Mouse (Mus musculus): Measurements from ENCODE around the gene Zfp423. TPM values are rescaled to one million over a fixed set of nuclear protein-coding genes. Genes with fewer than 3 reads are reported as not detected.

The Zfp423 gene
- polyA plus RNA-seq, 1 experiment = not detected

- Histone ChIP-seq H3K4me1 (ENCODE audit: control insufficient read depth) (no peaks in the 10 kb centered on the region), H3K9me3 (ENCODE audit: control insufficient read depth, low read length) (no peaks in the 10 kb centered on the region), H3K4me3 (replicated peaks) (no peak overlapping the region), H3K27me3 (ENCODE audit: control insufficient read depth) (no peaks in the 10 kb centered on the region), H3K36me3 (ENCODE audit: control insufficient read depth) (no peaks in the 10 kb centered on the region)
- TF ChIP-seq TAL1 (IDR thresholded peaks at IDR 0.05; ENCODE audit: low read length) = no peak
- no peak for TF ChIP-seq GATA1 (IDR thresholded peaks at IDR 0.05; ENCODE audit: low read length)
These were observed 43.6 kb downstream of the Zfp423 start for GRCm38 (mm10) chr8:87915763-87916162.

DNA sequence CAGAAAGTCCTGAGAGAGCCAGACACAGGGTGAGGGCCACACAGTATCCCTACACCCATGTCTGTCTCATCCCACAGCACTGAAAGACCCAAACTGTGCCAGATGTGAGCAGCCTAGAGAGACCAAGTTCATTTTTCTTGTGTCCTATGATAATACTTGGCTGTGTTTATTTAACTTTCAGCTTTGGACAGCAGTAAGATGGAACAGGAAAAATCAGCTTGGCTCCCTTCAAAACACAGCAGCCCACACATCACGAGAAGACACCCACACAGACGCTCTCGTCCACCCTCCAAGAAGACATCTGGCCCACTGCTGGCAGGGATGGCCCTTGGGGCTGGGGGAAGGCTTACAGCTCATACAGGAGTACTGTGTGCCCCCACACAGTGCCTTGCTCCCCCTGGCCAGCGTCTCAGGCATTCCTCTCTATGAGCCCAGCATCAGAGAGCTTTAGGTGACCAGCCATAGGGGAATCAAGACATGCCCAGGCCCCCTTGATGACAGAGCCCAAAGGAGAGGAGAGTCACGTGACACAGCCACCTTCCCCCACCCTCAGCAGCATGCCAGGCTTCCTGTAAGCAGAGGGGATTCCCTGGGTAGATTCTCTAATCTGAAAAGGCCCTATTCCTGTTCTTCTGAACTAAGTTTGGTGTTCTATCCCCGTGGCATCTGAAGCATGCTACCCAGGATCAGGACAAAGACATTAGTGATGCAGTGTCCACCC is 45.0 kb downstream of the Zfp423 start:
- Histone ChIP-seq H3K4me1 (ENCODE audit: control insufficient read depth) (no peaks in the 10 kb centered on the region), H3K27me3 (ENCODE audit: control insufficient read depth) (no peaks in the 10 kb centered on the region), H3K9me3 (ENCODE audit: control insufficient read depth, low read length) (no peaks in the 10 kb centered on the region), H3K4me3 (replicated peaks) (no peak overlapping the region), H3K36me3 (ENCODE audit: control insufficient read depth) (no peaks in the 10 kb centered on the region)
- TF ChIP-seq GATA1 (IDR thresholded peaks at IDR 0.05; ENCODE audit: low read length) = no peak
- no peak for TF ChIP-seq TAL1 (IDR thresholded peaks at IDR 0.05; ENCODE audit: low read length)

- H3K27me3 ChIP-seq (ENCODE audit: control insufficient read depth) = no peaks in the 10 kb centered on the region
- H3K4me3 ChIP-seq (replicated peaks) = no peak overlapping the region
- H3K4me1 ChIP-seq (ENCODE audit: control insufficient read depth) = no peaks in the 10 kb centered on the region
- no peaks in the 10 kb centered on the region for H3K36me3 ChIP-seq (ENCODE audit: control insufficient read depth)
- no peaks in the 10 kb centered on the region for H3K9me3 ChIP-seq (ENCODE audit: control insufficient read depth, low read length)
- TF ChIP-seq GATA1 (IDR thresholded peaks at IDR 0.05; ENCODE audit: low read length) (no peak), TAL1 (IDR thresholded peaks at IDR 0.05; ENCODE audit: low read length) (no peak)
These were observed 50.5 kb downstream of the Zfp423 start for GRCm38 (mm10) chr8:87908940-87909339.

DNA sequence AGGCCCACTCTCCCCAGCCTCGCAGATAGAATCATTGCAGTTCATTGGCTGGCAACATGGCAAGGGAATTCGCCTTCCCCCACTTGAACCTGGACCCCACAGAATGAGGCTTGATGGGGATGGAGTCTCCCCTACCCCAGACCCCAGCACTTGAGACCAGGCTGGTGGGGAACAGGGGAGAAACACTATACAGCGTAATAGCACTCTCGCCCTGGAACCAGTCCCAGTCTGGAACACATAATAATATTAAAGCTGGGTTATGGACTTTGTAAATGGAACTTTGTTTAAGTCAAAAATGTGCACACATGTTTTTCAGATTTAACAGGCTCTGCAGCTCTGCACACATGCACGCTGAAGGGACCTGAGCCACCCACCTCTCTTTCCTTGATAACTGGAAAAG is 54.0 kb downstream of the Zfp423 start:
- Histone ChIP-seq H3K4me1 (ENCODE audit: control insufficient read depth) (no peaks in the 10 kb centered on the region), H3K27me3 (ENCODE audit: control insufficient read depth) (no peaks in the 10 kb centered on the region), H3K36me3 (ENCODE audit: control insufficient read depth) (no peaks in the 10 kb centered on the region), H3K4me3 (replicated peaks) (no peak overlapping the region), H3K9me3 (ENCODE audit: control insufficient read depth, low read length) (no peaks in the 10 kb centered on the region)
- no peak for TF ChIP-seq TAL1 (IDR thresholded peaks at IDR 0.05; ENCODE audit: low read length)
- no peak for TF ChIP-seq GATA1 (IDR thresholded peaks at IDR 0.05; ENCODE audit: low read length)

DNA sequence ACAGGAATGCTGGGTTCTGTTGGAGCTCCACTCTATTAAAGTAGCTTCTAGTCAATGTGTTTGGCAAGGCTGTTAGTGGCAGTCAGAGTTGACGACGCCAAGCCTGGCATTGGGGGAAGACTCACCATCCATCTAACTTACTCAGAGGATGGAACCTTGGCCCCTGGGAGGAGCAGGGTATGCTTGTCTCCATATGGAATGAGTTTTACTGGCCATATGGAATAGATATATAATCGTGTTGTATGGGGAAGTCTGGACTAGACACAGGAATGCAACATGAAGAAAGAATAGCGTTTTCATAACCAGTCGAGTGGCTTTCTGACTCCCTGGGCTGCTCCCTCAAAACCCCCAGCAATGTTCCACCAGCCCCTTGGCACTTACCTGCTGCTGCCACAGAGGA is 55.3 kb downstream of the Zfp423 start:
- no peaks in the 10 kb centered on the region for H3K27me3 ChIP-seq (ENCODE audit: control insufficient read depth)
- H3K4me1 ChIP-seq (ENCODE audit: control insufficient read depth) = no peaks in the 10 kb centered on the region
- no peak overlapping the region for H3K4me3 ChIP-seq (replicated peaks)
- TF ChIP-seq TAL1 (IDR thresholded peaks at IDR 0.05; ENCODE audit: low read length) (no peak), GATA1 (IDR thresholded peaks at IDR 0.05; ENCODE audit: low read length) (no peak)
- no peaks in the 10 kb centered on the region for H3K36me3 ChIP-seq (ENCODE audit: control insufficient read depth)
- H3K9me3 ChIP-seq (ENCODE audit: control insufficient read depth, low read length) = no peaks in the 10 kb centered on the region

GRCm38 (mm10) chr8:87895203-87896041 is 64.0 kb downstream of the Zfp423 start:
- H3K9me3 ChIP-seq (ENCODE audit: control insufficient read depth, low read length) = no peaks in the 10 kb centered on the region
- H3K36me3 ChIP-seq (ENCODE audit: control insufficient read depth) = no peaks in the 10 kb centered on the region
- H3K4me3 ChIP-seq (replicated peaks) = no peak overlapping the region
- no peak for TF ChIP-seq TAL1 (IDR thresholded peaks at IDR 0.05; ENCODE audit: low read length)
- no peak for TF ChIP-seq GATA1 (IDR thresholded peaks at IDR 0.05; ENCODE audit: low read length)
- H3K27me3 ChIP-seq (ENCODE audit: control insufficient read depth) = no peaks in the 10 kb centered on the region
- H3K4me1 ChIP-seq (ENCODE audit: control insufficient read depth) = no peaks in the 10 kb centered on the region

DNA sequence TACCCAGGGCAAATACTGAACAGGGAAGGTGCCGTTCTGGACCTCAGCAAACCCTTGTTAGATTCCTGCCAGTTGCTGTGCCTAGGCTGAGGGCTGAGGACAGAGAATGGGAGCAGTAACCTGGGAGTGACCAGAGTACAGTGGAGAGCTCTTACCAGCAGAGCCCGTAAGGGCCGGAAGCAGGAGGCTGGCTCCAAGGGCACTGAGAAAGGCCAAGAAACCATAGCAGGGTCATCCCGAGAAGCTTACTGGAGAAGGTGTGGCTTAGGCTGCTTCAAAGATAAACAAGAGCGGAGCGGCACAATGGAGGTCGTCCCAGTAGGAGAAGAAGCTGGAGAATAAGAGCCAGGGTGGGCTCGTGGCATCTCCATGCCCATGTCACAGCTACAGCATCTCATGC is 65.1 kb downstream of the Zfp423 start:
- TF ChIP-seq GATA1 (IDR thresholded peaks at IDR 0.05; ENCODE audit: low read length) (no peak), TAL1 (IDR thresholded peaks at IDR 0.05; ENCODE audit: low read length) (no peak)
- Histone ChIP-seq H3K9me3 (ENCODE audit: control insufficient read depth, low read length) (no peaks in the 10 kb centered on the region), H3K36me3 (ENCODE audit: control insufficient read depth) (no peaks in the 10 kb centered on the region)

DNA sequence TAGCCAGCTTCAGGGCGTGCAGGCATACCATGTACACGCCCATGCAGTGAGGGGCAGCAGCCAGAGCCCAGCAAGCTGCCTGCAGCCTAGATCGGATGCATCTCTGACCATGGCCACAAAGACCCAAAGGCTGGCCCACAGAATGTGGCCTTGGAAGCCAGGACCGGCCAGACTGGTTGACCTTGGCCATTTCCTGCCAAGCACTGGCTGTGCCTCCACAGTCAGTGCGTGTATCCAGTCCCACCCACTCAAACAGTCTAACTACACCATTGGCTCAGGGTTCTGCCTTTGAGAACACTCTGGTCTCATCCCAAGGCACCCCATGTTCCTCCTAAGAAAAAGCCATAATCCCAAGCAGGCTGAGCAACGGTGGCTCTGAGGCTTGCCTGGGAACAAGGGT is 65.8 kb downstream of the Zfp423 start:
- Histone ChIP-seq H3K4me1 (ENCODE audit: control insufficient read depth) (no peaks in the 10 kb centered on the region), H3K27me3 (ENCODE audit: control insufficient read depth) (no peaks in the 10 kb centered on the region), H3K4me3 (replicated peaks) (no peak overlapping the region), H3K9me3 (ENCODE audit: control insufficient read depth, low read length) (no peaks in the 10 kb centered on the region), H3K36me3 (ENCODE audit: control insufficient read depth) (no peaks in the 10 kb centered on the region)
- no peak for TF ChIP-seq GATA1 (IDR thresholded peaks at IDR 0.05; ENCODE audit: low read length)
- TF ChIP-seq TAL1 (IDR thresholded peaks at IDR 0.05; ENCODE audit: low read length) = no peak

More for the DNA sequence above, 65.1 kb downstream of the Zfp423 start:
- H3K27me3 ChIP-seq (ENCODE audit: control insufficient read depth) = no peaks in the 10 kb centered on the region
- no peak overlapping the region for H3K4me3 ChIP-seq (replicated peaks)
- no peaks in the 10 kb centered on the region for H3K4me1 ChIP-seq (ENCODE audit: control insufficient read depth)

GRCm38 (mm10) chr8:87892891-87893290 is 66.5 kb downstream of the Zfp423 start:
- Histone ChIP-seq H3K4me1 (ENCODE audit: control insufficient read depth) (no peaks in the 10 kb centered on the region), H3K27me3 (ENCODE audit: control insufficient read depth) (no peaks in the 10 kb centered on the region), H3K36me3 (ENCODE audit: control insufficient read depth) (no peaks in the 10 kb centered on the region), H3K9me3 (ENCODE audit: control insufficient read depth, low read length) (no peaks in the 10 kb centered on the region), H3K4me3 (replicated peaks) (no peak overlapping the region)
- no peak for TF ChIP-seq TAL1 (IDR thresholded peaks at IDR 0.05; ENCODE audit: low read length)
- no peak for TF ChIP-seq GATA1 (IDR thresholded peaks at IDR 0.05; ENCODE audit: low read length)
